Mouse (Mus musculus) ovary, postnatal 36 days (tissue): ENCODE measurements around the gene Fam166b.

Experiments
- DNase-seq: peaks from one replicate; pipeline ENCODE4 v3.0.0; 2022; ENCODE audit warnings: low spot score, mixed read lengths

Fam166b gene

DNA sequence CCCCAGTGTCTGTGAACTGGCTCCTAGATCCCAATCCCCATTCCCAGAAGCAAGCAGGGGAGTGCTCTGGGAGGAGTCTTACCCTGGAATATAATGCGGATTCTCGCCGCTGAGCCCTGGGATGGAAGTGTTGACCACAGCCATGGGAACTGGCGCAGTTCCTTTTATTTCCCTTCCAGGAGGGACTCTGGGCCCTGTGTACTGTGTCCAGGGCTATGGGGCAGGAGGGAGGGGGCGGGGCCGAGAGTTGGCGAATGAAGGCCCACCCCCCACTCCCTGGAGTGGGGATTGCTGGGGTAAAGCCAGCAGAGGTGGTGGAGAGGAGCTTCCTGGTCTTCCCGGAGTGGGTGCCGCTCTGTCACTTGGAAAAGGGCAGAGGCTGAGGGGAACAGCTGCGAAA is at the start of gene Fam166b:
TSS of gene Fam166b (minus strand) at position 189 of the 400 bp plus-strand sequence.
- DNase-seq = no peak

DNA sequence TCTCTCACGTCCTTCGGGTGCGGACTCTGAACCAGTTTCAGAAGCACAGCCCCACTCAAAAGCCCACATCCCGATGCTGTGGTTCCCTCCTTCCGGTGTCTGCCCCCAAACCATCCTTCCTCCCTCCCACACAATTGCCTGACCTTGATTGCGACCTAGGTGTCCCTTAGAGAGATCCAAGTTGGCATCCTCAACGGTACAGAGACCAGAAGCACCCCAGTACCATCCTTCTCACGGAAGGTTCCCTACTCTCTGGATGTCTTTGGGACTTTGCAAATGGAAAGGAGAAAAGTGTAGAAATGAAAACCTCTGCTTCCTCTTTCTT is 49.6 kb upstream of the Fam166b start:
- DNase-seq = peak; percentile 36

DNA sequence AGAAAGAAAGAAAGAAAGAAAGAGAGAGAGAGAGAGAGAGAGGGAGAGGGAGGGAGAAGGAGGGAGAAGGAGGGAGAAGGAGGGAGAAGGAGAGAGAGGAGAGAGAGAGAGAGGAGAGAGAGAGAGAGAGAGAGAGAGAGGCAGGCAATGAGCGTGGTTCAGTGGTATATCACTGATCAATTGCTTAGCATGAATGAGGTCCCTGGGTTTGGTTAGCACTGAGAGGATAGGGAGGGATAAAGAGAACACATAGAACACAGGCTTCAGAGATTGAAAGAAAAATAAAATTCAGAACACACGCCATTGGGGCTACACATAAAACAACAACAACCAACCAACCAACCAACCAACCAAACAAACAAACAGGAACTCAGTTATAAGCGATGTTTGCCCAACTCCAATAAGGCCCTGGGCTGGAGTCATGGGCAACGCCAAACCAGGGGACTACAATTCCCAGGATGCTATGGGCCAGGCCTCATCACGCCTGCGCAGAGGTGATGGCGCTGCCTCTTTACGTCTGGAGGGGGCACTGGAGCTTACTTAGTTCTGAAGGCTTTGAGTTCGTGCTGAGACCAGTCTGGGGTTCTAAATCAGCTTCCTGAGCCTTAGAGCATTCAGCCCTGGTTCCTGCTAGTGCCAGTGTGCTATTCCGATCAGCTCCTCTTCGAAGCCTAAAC is 49.1 kb upstream of the Fam166b start:
- DNase-seq = peak; percentile 86

DNA sequence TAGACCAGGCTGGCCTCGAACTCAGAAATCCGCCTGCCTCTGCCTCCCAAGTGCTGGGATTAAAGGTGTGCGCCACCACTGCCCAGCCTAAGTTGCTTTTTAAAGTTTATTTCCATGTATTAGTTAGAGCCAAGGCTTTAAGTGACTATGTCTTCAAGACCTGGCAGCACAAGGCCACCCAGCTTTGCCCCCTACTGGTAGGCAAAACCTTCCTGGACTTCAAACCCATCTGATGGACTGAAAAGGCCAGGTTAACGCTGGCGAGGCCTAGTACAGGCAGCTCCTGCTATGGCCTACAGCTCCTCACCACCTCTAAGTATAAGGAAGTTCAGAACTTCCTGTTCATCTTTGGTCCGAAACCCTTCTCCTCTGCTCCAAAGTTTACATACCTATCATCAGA is 47.7 kb upstream of the Fam166b start:
- DNase-seq = no peak

DNA sequence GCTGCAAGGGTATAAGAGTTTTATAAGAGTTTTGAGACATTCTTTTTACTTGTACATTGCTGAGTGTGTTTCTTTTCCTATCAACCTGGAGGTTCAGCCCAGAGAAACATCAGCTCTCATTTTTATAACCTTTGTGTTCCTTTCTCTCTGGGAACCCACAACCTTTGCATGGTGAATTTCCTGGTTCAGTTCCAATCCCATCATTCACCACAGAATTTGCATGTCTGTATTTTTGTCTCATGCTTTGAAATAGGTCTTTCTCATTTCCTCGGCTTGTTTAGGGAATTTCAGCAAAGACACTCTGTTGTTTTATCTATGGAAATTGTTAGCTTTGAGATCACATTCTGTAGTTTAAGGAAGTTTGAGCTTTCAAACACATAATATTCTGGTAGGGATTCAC is 44.7 kb upstream of the Fam166b start:
- DNase-seq = no peak

DNA sequence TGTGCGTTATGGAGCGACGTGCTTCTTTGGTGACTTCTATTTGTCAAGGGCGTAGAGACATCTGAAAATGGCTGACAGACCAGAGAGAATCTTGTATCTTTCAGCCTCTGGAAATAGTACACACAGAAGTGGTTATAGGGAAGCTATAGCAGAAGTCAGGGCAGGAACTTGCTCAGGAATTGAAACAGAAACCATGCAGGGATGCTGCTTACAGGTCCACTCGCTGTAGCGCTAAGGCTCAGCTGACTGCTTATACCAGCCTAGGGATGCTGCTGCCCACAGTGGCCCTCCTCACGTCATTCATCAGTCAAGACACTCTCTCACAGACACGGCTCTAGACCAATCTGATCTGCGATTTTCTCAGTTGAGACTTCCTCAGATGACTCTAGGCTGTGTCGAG is 41.4 kb upstream of the Fam166b start:
- no peak for DNase-seq

DNA sequence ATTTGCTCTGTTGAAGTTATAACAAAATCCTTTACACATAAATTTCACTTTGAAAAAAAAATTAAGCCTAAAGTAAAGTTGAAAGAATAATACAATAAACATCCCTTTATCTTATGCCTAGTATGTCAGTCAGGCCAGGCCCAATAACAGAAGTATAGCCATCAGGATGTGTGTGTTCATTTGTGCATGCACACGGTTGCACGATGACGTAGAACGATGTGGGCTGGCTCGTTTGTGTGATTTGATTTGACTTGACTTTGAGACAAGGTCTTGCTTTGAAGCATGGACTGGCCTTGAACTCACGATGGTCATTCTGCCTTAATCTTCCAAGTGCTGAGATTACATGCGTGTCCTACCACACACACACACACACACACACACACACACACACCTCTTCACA is 37.9 kb upstream of the Fam166b start:
- no peak for DNase-seq

DNA sequence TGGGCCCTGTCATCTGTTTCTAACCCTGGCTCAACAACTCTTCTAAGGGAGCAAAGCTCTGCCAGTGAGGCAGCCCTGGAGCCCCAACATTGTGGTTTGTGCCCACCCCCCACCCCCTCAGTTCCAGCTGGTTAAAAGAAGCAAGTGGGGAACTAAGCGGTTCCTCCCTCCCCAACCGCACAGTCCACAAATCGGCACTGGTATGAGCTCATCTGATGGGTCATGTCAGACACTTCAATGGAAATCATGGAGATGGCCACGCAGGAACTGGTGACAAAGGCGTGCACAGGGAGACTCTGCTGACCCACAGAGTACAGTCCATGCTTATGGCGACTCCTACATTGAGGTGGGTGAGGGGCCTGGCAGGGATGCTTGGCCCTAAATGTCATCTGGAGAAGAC is 37.0 kb upstream of the Fam166b start:
- no peak for DNase-seq

DNA sequence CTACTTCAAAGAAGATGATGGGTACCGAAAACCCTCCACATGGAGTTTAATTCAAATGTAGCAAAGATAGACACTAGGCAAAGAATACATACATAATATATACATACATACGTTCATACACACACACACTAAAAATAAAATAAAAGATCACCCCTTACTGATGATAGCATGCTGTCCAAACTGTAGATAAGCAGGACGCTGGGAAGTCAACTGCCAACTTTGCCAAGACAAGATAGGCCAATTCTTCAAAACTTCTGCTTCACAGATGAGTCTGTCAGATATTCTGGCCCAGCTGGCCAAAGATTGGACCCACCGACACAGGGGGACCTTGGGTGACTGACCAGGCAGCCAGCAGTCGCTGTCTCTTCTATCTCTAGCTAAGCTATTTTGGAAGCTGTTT is 34.2 kb upstream of the Fam166b start:
- DNase-seq = no peak

DNA sequence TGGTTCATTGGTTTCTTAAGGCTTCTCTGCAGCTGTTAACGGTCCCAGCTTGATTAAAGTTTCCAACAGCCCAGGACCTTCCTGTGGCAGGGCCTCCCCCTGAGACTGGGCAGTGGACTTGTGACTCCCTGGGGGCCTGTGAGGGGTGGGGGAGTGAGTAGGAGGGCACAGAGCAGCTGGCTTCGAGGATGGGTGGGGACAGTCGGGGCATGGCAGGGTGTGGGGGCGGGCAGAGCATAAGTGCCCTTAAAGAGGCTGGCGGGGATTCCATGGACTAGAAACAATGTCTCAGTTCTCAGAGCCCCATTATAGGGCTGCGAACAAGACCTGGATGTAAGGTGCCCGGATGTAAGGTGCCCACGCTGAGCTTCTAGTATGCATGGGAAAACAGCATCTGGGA is 28.2 kb upstream of the Fam166b start:
- DNase-seq = no peak

DNA sequence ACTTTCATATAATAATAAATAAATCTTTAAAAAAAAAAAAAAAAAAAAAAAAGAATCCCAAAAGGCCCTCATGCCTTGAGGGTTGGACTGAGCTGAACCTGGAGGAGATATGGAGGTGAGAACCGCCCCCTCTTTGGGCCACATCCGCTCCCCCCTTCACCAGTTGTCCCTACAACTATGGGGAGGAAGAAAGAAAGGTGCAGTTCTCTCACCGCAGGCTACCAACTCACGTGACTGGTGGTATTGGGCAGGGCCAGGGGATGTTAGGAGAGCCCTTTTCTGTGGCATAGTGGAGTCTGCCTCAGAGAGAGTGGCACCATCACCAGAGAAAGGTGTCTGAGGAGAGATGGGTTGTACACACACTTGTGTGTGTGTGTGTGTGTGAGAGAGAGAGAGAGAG is 27.5 kb upstream of the Fam166b start:
- no peak for DNase-seq

DNA sequence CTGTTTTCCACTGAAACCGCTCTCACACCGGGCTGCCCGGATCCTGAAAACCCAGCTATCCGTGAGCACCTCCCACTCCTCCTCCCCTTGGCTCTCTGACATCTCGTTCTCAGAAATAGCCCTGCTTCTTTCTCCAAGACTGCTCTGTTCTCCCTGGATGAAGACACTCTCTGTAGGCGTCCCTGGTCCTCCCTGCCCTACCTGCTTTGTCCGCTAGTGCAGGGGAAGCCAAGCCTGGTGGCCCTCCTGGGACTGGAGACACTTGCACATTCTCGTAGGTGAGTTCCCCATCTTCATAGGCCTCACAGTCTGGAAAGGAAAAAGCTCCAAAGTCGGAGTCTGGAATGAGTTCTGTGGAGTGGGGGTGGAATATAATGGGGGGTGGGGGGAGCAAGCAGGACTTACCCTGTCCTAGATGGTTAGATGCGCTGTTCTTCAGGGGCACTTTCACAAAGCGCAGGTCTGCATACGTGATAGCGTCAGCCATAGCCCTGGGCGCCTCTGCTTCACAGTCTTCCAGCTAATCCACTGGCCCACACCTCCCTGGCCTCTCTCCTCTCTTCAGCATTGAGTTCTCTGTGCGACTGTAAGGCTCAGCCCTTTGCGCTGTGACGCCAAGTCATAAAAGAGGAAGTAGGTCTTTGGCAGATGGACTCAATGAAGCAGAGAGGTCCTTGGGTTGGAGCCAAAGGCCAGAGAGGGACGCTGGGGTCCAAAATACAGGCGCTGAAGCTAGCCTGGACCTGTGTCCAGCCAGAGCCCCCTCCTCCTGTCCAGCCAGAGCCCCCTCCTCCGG is 25.3 kb upstream of the Fam166b start, which contains the start of gene Cd72:
TSS of gene Cd72 (minus strand) at position 588 of the 796 bp plus-strand sequence.
- no peak for DNase-seq

DNA sequence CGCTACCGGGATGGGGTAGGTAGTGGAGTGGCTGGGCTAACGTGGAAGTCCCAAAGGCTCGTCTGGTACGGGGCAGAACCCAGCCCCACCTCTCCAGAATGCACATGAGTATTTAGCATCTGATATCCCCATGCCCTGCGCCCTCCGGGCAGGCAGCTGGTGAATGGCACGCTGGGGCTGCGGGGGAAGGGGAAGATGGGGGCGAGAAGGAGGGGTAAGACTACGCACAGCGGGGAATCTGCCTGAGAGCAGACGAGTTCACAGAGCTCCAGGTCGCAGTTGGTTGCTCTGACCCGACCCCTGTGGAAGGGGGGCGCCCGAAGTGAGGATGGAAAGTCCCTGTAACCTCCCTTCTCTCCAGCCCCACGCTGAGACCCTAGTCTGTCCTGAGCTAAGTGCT is 24.5 kb upstream of the Fam166b start:
- no peak for DNase-seq

DNA sequence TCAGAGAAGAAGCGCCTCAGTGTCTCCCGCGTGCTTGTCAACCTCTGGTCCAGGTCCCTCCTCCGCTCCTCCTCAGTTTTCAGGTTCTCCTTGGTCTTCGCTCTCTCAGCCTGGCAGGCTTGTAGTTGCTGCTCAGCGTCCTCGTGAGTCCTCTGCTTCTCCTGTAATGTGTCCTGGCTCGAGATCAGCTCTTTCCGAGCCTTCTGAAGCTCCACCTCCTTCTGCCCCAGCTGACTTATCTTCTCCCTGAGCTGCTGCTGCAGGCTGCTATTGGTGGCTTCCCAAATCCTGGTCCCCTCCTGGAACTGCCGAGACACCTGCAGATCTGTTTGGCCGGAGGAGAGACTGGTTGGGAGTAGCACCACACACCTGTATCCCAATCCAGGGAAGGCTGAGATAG is 23.4 kb upstream of the Fam166b start:
- no peak for DNase-seq

DNA sequence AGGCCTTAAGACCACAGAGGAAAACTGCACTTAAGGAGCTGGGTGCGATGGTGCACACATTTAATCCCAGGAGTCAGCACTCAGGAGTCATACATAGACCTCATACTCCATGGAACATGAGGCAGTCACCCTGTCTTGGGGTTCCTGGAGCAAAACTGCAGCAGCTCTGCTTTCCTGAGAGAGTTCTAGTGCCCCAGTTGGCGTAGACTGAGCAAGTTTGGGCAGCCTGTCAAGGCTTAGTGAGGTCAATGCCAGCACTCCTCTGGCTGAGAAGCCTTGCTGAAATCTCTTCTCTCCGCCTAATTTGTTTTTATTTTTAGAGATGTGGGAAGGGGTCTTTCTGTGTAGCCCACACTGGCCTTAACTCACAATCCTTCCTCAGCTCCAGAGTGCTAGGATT is 19.6 kb upstream of the Fam166b start:
- no peak for DNase-seq

DNA sequence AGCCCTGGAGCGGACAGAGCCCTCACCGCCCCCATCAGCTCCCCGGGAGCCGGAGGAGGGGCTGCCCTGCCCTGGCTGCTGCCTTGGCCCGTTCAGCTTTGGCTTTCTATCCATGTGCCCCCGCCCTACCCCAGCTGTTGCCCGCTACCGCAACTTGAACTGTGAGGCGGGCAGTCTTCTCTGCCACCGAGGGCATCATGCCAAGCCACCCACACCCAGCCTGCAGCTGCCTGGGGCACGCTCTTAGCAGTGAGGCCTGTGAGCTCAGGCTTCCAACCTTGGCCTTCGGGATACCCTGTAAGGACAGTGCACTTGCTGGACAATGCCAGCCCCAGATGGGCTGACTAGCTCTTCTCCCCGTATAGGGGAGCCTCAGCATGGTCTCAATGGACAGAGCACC is 18.3 kb upstream of the Fam166b start:
- peak; percentile 73 for DNase-seq

DNA sequence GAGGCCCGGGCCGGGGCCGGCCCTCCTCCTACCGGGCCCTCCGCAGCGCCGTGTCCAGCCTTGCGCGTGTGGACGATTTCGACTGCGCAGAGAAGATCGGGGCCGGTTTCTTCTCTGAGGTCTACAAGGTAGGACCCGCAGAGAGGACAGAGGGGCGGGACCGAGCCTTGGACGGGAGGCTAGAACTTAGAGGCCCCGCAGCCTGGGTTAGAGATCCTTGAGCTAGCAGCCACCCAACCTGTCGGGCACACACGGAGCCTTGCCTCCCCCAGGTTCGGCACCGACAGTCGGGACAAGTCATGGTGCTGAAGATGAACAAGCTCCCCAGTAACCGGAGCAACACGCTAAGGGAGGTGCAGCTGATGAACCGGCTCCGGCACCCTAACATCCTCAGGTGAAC is 14.6 kb upstream of the Fam166b start:
- DNase-seq = no peak

DNA sequence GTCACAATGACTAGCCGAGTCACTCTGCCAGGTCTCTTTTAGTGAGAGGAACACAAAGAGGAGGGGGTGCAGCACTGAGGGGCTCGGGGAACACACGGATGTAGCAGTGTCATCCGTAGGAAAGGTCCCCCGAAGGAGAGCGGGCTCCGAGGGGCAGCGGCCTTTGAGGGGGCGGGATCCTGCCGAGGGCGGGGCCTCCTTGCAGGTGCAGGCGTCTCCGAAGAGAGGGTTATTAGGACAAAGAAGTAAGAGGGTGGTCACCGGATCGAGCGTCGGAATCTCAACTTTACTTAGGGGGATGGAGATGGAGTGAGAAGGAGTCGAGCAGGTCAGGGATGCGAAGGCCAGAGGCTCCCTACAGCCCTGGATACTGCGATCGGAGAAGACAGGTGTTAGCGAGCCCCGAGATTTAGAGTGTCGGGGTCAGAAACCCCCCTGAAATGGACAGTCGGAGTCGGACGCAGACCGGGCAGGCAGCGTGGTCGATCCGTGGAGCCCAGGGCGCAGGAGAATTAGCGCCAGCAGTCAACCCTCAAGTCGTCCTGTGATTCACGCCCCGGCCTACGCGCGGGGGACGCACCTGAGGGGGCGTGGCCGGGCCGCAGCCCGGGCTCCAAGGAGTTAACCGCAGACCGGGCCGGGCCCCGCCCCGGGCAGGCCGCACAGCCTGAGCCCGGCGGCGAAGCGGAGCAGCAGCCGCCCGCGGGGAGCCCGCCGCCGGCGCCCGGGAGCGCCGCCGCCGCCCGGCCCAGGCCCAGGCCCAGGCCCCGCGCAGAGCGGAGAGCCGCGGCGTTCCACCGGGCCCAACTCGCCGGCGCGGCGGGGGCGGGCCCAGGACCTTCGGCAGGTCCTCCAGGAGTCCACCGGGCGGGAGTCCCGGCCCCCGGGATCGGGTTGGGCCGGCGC is 13.8 kb upstream of the Fam166b start:
- DNase-seq = peak; percentile 81

DNA sequence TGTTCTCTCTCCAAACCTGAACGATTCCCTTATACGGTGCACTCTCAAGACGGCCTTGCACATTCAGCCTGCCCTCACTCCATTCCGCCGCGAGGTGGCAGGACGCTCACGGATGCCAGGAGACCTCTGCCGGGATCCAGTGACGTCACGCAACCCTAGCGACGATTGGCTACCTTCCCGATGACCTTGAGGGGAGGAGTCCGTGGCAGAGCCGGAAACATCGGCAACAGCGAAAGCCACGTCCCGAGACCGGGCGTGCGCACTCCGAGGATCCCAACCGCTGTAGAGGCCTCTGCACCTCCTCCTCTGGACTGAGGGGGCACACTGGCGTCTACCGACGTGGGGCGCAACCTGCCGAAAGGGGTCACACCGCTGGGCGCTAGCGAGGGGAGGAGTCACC is 13.1 kb upstream of the Fam166b start:
- DNase-seq = peak; percentile 99

DNA sequence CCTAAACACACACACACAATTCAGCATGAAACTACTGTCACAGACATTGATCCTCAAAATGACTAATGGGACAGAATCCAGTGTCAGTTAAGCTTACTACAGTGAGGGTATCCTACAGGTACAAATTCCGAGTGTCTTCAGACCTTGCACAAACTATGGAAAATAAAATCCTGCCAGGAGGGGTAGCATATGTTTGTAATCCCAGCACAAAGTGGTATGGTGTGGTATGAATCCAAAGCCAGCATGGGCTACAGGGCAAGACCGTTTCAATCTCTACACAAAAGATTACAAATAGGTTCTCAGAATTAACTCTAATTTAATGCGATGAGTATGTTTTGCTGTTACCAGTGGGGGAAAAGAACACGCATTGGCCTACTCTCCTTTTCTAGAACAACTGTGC is 12.7 kb upstream of the Fam166b start, which contains the start of gene Tesk1:
TSS of gene Tesk1 (plus strand) at position 301 of the 400 bp plus-strand sequence.
- DNase-seq = no peak

DNA sequence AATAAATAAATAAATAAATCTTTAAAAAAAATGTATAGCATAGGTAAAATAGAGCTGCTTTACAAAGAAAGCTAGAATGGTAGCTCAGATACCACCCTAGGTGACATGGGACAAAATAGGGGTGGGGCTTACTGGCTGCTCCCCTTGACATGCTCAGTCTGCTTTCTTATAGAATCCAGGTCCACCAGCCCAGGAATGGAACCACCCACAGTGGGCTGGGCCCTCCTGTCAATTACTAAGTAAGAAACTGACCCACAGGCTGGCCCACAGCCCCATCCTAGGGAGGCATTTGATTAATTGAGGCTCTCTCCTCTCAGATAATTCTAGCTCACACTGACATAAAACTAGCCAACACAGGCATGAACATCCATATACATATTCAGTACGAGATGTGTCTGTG is 3.9 kb upstream of the Fam166b start:
- no peak for DNase-seq

DNA sequence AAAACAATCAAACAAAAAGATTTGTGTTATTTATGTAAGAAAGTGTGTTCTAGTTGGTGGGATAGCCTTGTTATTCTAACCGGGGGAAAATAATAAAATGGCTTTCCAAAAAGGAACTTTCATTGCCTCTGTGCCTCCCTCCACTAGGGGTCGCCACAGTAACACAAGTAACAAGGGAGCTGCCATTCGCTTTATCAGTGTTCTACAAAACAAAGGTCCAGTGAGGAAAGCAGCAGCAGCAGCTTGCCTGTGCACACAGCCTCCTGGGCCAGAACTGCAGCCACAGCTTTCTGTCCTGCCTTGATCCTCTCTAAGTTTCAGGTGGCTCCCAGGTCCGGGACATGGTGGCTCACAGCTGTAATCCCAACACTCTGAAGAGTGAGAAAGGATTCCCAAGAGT is 2.8 kb upstream of the Fam166b start:
- DNase-seq = peak; percentile 70
